Mouse (Mus musculus): Measurements from ENCODE around the gene Mnat1. TPM values are rescaled to one million over a fixed set of nuclear protein-coding genes. Genes with fewer than 3 reads are reported as not detected.
"Not testable (repeated sequence)": the region's sequence is repeated elsewhere in the genome, so short reads cannot be mapped to it uniquely, and the experiment has no call there.

Gene Mnat1
- polyA plus RNA-seq, 1 experiment from 2014 or later: 31.0 TPM

- no peaks in the 10 kb centered on the region for H3K27me3 ChIP-seq (replicated peaks; ENCODE audit: control insufficient read depth, insufficient read depth, low read length)
- ATAC-seq (replicated peaks; ENCODE audit: low FRiP score, low TSS enrichment, low read depth): no peak
- whole genome bisulfite sequencing: 77% methylated on average over 2 of the region's 2 CpGs
Measured at GRCm38 (mm10) chr12:73094189-73094588, 29.3 kb upstream of the Mnat1 start.

GRCm38 (mm10) chr12:73094605-73095004 is 28.9 kb upstream of the Mnat1 start:
- ATAC-seq (replicated peaks; ENCODE audit: low FRiP score, low TSS enrichment, low read depth): no peak
- H3K9me3 ChIP-seq (ENCODE audit: control insufficient read depth, low read length): no peaks in the 10 kb centered on the region
- no peak overlapping the region for H3K4me3 ChIP-seq (ENCODE audit: low read depth, low read length)
- DNase-seq (ENCODE audit: low spot score): no peak
- no peak overlapping the region for H3K27ac ChIP-seq (ENCODE audit: low read depth)
- H3K4me1 ChIP-seq (replicated peaks; ENCODE audit: control insufficient read depth, insufficient read depth, low read length): no peaks in the 10 kb centered on the region
- 20% methylated on average over 2 of the region's 2 CpGs for WGBS
- no peak overlapping the region for H3K9ac ChIP-seq (ENCODE audit: low read length)
- H3K4me2 ChIP-seq (ENCODE audit: low read length): no peak overlapping the region
- H3K36me3 ChIP-seq (ENCODE audit: control insufficient read depth, insufficient read depth, low read length): no peaks in the 10 kb centered on the region
- no peaks in the 10 kb centered on the region for H3K27me3 ChIP-seq (replicated peaks; ENCODE audit: control insufficient read depth, insufficient read depth, low read length)

More at GRCm38 (mm10) chr12:73094189-73094588, 29.3 kb upstream of the Mnat1 start:
- Histone ChIP-seq H3K4me1 (replicated peaks; ENCODE audit: control insufficient read depth, insufficient read depth, low read length) (no peaks in the 10 kb centered on the region), H3K4me3 (ENCODE audit: low read depth, low read length) (no peak overlapping the region), H3K27ac (ENCODE audit: low read depth) (no peak overlapping the region), H3K4me2 (ENCODE audit: low read length) (no peak overlapping the region), H3K36me3 (ENCODE audit: control insufficient read depth, insufficient read depth, low read length) (no peaks in the 10 kb centered on the region), H3K9ac (ENCODE audit: low read length) (no peak overlapping the region), H3K9me3 (ENCODE audit: control insufficient read depth, low read length) (no peaks in the 10 kb centered on the region)
- no peak for DNase-seq (ENCODE audit: low spot score)

DNA sequence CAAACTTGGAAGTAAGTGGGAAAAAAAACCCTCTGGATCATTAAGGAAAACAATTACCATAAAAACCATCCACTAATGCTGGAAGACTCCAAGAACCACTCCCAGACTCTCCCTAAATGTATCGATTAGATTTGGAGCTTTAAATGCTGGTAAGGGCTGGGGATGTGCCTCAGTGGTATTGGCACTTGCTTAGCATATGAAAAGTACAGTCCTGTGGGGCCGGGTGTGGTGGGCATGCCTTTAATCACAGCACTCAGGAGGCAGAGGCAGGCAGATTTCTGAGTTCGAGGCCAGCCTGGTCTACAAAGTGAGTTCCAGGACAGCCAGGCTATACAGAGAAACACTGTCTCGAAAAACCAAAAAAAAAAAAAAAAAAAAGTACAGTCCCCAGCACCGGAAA is 27.3 kb upstream of the Mnat1 start:
- WGBS: 91% methylated on average over 5 of the region's 5 CpGs
- H3K4me1 ChIP-seq (replicated peaks; ENCODE audit: control insufficient read depth, insufficient read depth, low read length); H3K9me3 ChIP-seq (ENCODE audit: control insufficient read depth, low read length); H3K9ac ChIP-seq (ENCODE audit: low read length); H3K36me3 ChIP-seq (ENCODE audit: control insufficient read depth, insufficient read depth, low read length); H3K4me3 ChIP-seq (ENCODE audit: low read depth, low read length); ATAC-seq (replicated peaks; ENCODE audit: low FRiP score, low TSS enrichment, low read depth); DNase-seq (ENCODE audit: low spot score); H3K27ac ChIP-seq (ENCODE audit: low read depth); H3K4me2 ChIP-seq (ENCODE audit: low read length); H3K27me3 ChIP-seq (replicated peaks; ENCODE audit: control insufficient read depth, insufficient read depth, low read length): not testable (repeated sequence)

DNA sequence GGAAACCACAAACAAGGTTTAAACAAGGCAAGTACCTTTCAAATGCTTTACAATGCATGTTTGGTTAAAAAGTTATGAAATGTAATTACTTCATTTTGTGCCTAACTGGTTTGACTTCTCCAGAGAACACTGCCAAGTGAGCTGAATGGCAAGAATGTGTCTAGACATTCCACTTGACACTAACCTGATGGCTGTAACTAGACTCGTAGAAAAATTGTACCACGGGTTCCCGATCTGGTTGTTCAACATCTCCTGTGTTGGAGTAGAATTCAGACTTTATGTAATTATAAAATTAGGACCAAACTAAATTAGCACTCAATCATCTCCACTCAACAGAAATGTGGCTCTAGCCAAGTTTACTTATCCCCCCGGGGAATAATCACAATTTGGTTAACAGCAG is 24.9 kb upstream of the Mnat1 start:
- Histone ChIP-seq H3K27ac (ENCODE audit: low read depth) (no peak overlapping the region), H3K4me1 (replicated peaks; ENCODE audit: control insufficient read depth, insufficient read depth, low read length) (no peaks in the 10 kb centered on the region), H3K4me2 (ENCODE audit: low read length) (no peak overlapping the region), H3K9me3 (ENCODE audit: control insufficient read depth, low read length) (no peaks in the 10 kb centered on the region; the same call in 1 of the 2 replicates), H3K27me3 (replicated peaks; ENCODE audit: control insufficient read depth, insufficient read depth, low read length) (no peaks in the 10 kb centered on the region), H3K4me3 (ENCODE audit: low read depth, low read length) (no peak overlapping the region), H3K9ac (ENCODE audit: low read length) (no peak overlapping the region), H3K36me3 (ENCODE audit: control insufficient read depth, insufficient read depth, low read length) (peaks cover 11% of the 10 kb centered on the region)
- no peak for ATAC-seq (replicated peaks; ENCODE audit: low FRiP score, low TSS enrichment, low read depth)
- no peak for DNase-seq (ENCODE audit: low spot score)
- WGBS: 76% methylated on average over 4 of the region's 4 CpGs

GRCm38 (mm10) chr12:73103713-73104112 is 19.8 kb upstream of the Mnat1 start:
- H3K4me1 ChIP-seq (replicated peaks; ENCODE audit: control insufficient read depth, insufficient read depth, low read length): no peaks in the 10 kb centered on the region
- WGBS: 86% methylated on average over 12 of the region's 12 CpGs
- H3K4me2 ChIP-seq (ENCODE audit: low read length): no peak overlapping the region
- DNase-seq (ENCODE audit: low spot score): no peak
- H3K9ac ChIP-seq (ENCODE audit: low read length): no peak overlapping the region
- no peak overlapping the region for H3K4me3 ChIP-seq (ENCODE audit: low read depth, low read length)
- peaks cover 13% of the 10 kb centered on the region for H3K36me3 ChIP-seq (ENCODE audit: control insufficient read depth, insufficient read depth, low read length)
- no peaks in the 10 kb centered on the region; the same call in 1 of the 2 replicates for H3K9me3 ChIP-seq (ENCODE audit: control insufficient read depth, low read length)
- no peaks in the 10 kb centered on the region for H3K27me3 ChIP-seq (replicated peaks; ENCODE audit: control insufficient read depth, insufficient read depth, low read length)
- no peak for ATAC-seq (replicated peaks; ENCODE audit: low FRiP score, low TSS enrichment, low read depth)
- no peak overlapping the region for H3K27ac ChIP-seq (ENCODE audit: low read depth)

GRCm38 (mm10) chr12:73107821-73108220 is 15.7 kb upstream of the Mnat1 start:
- H3K9me3 ChIP-seq (ENCODE audit: control insufficient read depth, low read length): no peaks in the 10 kb centered on the region; the same call in 1 of the 2 replicates
- 68% methylated on average over 2 of the region's 2 CpGs for WGBS
- ATAC-seq (replicated peaks; ENCODE audit: low FRiP score, low TSS enrichment, low read depth) (no peak), DNase-seq (ENCODE audit: low spot score) (no peak)
- no peaks in the 10 kb centered on the region for H3K27me3 ChIP-seq (replicated peaks; ENCODE audit: control insufficient read depth, insufficient read depth, low read length)
- H3K4me1 ChIP-seq (replicated peaks; ENCODE audit: control insufficient read depth, insufficient read depth, low read length): peaks cover 9% of the 10 kb centered on the region; the same call in 1 of the 2 replicates
- no peak overlapping the region for H3K4me2 ChIP-seq (ENCODE audit: low read length)
- H3K27ac ChIP-seq (ENCODE audit: low read depth): no peak overlapping the region
- no peak overlapping the region for H3K9ac ChIP-seq (ENCODE audit: low read length)
- no peak overlapping the region for H3K4me3 ChIP-seq (ENCODE audit: low read depth, low read length)
- H3K36me3 ChIP-seq (ENCODE audit: control insufficient read depth, insufficient read depth, low read length): peaks cover 10% of the 10 kb centered on the region

GRCm38 (mm10) chr12:73110431-73111111 is 12.9 kb upstream of the Mnat1 start:
- H3K9ac ChIP-seq (ENCODE audit: low read length): 0 out of 2 replicates have a peak overlapping the region, but pooled peaks have one; percentile 7
- 9% methylated on average over 23 of the region's 23 CpGs for WGBS

GRCm38 (mm10) chr12:73111561-73112325 is 11.8 kb upstream of the Mnat1 start:
- H3K9ac ChIP-seq (ENCODE audit: low read length): peak overlapping the region; percentile 58
- ATAC-seq (replicated peaks; ENCODE audit: low FRiP score, low TSS enrichment, low read depth) (peak; percentile 39), DNase-seq (ENCODE audit: low spot score) (peak; percentile 83)
- H3K27me3 ChIP-seq (replicated peaks; ENCODE audit: control insufficient read depth, insufficient read depth, low read length): 0 out of 2 replicates have a peak, but pooled peaks cover 3% of the 10 kb centered on the region
- peak overlapping the region; percentile 48; the same call in 1 of the 2 replicates for H3K27ac ChIP-seq (ENCODE audit: low read depth)
- H3K4me3 ChIP-seq (ENCODE audit: low read depth, low read length): peak overlapping the region; percentile 70
- WGBS: under 1% methylated on average over 43 of the region's 44 CpGs
- no peaks in the 10 kb centered on the region for H3K36me3 ChIP-seq (ENCODE audit: control insufficient read depth, insufficient read depth, low read length)
- peaks cover 9% of the 10 kb centered on the region; the same call in 1 of the 2 replicates for H3K4me1 ChIP-seq (replicated peaks; ENCODE audit: control insufficient read depth, insufficient read depth, low read length)
- no peaks in the 10 kb centered on the region for H3K9me3 ChIP-seq (ENCODE audit: control insufficient read depth, low read length)
- peak overlapping the region; percentile 98 for H3K4me2 ChIP-seq (ENCODE audit: low read length)

More at GRCm38 (mm10) chr12:73110431-73111111, 12.9 kb upstream of the Mnat1 start:
- 0 out of 2 replicates have a peak, but pooled peaks cover 3% of the 10 kb centered on the region for H3K27me3 ChIP-seq (replicated peaks; ENCODE audit: control insufficient read depth, insufficient read depth, low read length)
- H3K27ac ChIP-seq (ENCODE audit: low read depth): no peak overlapping the region
- peak; percentile 60 for DNase-seq (ENCODE audit: low spot score)
- peak overlapping the region; percentile 98 for H3K4me2 ChIP-seq (ENCODE audit: low read length)
- peak; percentile 58 for ATAC-seq (replicated peaks; ENCODE audit: low FRiP score, low TSS enrichment, low read depth)
- H3K36me3 ChIP-seq (ENCODE audit: control insufficient read depth, insufficient read depth, low read length): no peaks in the 10 kb centered on the region
- H3K9me3 ChIP-seq (ENCODE audit: control insufficient read depth, low read length): no peaks in the 10 kb centered on the region
- peaks cover 9% of the 10 kb centered on the region; the same call in 1 of the 2 replicates for H3K4me1 ChIP-seq (replicated peaks; ENCODE audit: control insufficient read depth, insufficient read depth, low read length)
- H3K4me3 ChIP-seq (ENCODE audit: low read depth, low read length): peak overlapping the region; percentile 70

All from intestine, embryonic 14.5 days (tissue).